Mouse (Mus musculus) cerebellum, postnatal 25 days (tissue): ENCODE measurements around the gene Gm813.
"Not testable (repeated sequence)": the region's sequence is repeated elsewhere in the genome, so short reads cannot be mapped to it uniquely, and the experiment has no call there.

Experiments
- DNase-seq, 2 experiments: peaks; one replicate each; pipeline ENCODE4 v3.0.0; 2021; ENCODE audit warnings: mixed read lengths in 2 of 2

Gm813 gene

GRCm38 (mm10) chr16:58616878-58617277 lies at the start of gene Gm813:
TSS of gene Gm813 (minus strand) at chr16:58616978.
- no peak for DNase-seq

DNA sequence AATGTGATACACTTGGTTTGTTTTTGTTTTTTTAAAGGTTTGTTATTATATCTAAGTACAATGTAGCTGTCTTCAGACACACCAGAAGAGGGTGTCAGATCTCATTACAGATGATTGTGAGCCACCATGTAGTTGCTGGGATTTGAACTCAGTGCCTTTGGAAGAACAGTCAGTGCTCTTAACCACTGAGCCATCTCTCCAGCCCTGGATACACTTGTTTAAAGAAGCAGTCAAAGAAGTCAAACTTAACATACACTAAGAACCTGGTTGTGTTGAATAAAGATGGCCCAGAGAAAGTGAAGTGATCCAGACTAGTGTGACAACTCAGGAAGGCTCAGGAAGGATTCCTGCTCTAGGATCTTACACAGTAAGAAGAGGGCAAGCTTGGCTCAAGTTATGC lies 48.4 kb upstream of the Gm813 start:
- DNase-seq, result not testable (repeated sequence)

- no peak for DNase-seq
Measured at GRCm38 (mm10) chr16:58663816-58664215, 47.0 kb upstream of the Gm813 start.

DNA sequence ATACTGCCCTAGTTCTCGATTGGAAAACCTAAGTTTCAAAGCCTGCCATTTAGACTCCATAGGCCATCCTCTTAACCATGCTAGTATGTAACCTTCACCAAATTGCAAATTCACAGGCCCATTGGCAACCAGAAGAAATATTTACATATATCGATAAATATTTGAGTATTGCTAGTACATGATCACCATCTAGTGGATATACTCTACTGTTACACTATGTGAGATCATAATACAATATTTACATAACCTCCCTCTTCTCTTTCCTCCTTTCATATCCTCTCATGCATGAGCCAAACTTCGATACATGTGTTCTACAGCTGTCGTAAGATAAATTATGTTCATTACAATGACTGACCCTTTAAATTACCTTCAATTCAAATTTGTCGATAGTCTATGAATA lies 46.2 kb upstream of the Gm813 start:
- no peak for DNase-seq

- no peak for DNase-seq
Measured at GRCm38 (mm10) chr16:58662287-58662791, 45.6 kb upstream of the Gm813 start.

DNA sequence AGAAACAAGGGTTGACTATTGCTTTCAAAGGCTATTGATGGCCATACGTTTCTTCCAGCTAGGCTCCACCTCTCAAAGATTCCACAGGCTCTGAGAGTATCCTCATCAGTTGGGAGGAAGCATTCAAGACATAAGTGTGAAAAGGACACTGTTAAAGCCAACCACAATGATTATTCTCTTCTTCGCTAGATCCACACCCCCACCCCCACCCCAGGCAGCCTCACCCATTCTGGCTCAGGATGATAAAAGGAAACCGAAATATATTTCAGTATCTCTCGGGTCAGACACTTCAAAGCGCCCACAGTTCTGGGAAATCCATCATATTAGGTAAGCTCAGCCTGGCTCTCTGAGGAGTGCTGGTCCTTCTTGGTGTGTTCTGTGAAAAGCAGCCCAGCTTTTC lies 45.0 kb upstream of the Gm813 start:
- DNase-seq, result no peak

GRCm38 (mm10) chr16:58658668-58659067 lies 41.9 kb upstream of the Gm813 start:
- DNase-seq, result no peak

GRCm38 (mm10) chr16:58656526-58656925 lies 39.7 kb upstream of the Gm813 start:
- no peak for DNase-seq

DNA sequence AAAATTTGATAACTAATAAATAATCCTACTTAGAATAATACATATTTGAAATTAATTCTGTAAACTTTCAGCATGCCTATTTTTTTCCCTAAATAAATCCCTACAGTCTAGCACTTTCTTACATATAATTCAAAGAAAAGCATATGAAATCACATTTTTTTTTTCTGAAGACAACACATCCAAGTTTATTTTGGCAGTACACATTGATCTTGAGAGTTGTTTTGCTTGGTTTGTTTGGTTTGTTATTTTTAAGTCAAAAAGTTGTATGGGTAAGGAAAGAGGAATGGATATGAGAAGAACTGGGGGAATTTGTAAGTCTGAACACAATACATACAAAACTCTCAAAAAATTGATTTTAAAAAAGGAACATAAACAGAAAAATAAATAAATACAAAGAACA lies 39.0 kb upstream of the Gm813 start:
- no peak for DNase-seq

DNA sequence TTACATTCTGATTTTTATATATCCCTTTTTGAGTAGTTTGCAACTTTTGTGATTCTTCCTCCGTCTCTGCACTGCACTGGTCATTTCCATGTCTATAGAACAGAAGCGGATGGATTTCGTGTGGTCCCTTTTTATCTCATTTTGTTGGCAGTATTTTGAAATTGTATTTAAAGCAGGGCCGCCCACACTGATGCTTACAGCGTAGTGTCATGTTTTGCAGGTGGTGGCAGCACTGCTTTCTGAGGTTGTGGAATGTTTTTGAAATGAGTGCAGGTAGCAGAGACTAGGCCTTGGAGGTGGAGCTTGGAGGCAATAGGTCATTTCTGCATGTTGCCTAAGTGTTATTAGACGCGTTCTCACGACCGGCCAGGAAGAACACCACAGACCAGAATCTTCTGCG lies 33.2 kb upstream of the Gm813 start:
- no peak for DNase-seq

DNA sequence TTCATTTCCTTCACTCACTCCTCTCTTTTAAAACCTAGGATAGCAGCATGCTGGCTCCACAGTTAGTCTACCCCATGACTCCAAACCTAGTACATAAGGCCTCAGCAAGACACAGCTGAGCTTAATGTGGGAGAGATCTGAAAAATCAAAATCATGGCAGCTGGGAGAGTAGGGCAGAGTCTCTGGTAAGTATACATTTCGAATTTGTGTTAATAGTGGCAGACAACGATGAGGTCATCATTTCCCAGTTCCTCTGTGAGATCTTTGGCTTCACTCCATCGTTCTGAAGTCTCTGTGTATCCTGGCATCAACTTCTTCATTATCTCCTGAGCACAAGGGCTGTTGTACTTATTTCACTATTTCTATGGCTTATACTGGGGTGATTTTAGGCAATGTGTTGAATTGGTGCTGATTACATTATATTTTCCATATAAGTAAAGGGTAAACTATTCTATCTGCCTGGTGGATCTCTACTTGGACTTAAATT lies 22.0 kb upstream of the Gm813 start, which contains the start of gene E330017A01Rik:
E330017A01Rik (minus strand) TSS at position 51 of the 487 bp plus-strand sequence.
- no peak for DNase-seq

- DNase-seq, result no peak
Measured at GRCm38 (mm10) chr16:58638016-58638415, 21.2 kb upstream of the Gm813 start.

GRCm38 (mm10) chr16:58637448-58637847 lies 20.7 kb upstream of the Gm813 start:
- no peak for DNase-seq

GRCm38 (mm10) chr16:58635866-58636265 lies 19.1 kb upstream of the Gm813 start:
- no peak for DNase-seq

DNA sequence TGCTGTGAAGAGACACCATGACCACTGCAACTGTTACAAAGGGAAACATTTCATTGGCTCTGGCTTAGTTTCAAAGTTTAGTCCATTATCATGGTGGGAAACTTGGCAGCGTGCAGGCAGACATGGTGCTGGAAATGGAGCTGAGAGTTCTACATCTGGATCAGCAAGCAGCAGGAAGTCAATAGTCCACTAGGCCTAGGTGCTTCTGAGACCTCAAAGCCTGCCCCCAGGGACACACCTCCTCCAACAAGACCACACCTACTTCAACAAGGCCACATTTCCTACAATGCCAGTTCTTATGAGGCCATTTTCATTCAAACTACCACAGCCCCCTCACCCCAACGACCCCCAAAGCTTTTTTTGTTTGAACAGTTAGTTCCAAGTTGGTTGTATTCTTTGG lies 13.0 kb upstream of the Gm813 start:
- no peak for DNase-seq

DNA sequence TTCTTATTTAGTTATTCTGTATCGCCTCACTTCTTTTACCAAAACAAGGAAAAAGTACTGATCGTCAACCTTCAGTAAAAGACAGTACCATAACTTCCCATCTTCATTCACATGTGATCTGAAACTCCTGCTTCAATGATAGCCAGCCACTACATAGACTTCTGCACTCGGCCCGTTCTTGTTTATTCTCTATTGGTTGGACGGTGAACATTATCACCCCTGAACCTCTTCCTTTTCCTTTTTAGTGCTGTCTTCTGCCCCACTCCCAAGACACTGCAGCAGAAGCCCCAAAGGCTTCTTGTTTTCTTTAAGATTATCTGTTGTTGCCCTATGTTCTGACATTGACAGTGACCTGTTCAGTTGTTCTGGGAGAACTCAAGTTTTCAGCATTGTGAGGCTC lies 12.2 kb upstream of the Gm813 start:
- DNase-seq, result no peak

GRCm38 (mm10) chr16:58628336-58628680 lies 11.5 kb upstream of the Gm813 start:
- no peak for DNase-seq

DNA sequence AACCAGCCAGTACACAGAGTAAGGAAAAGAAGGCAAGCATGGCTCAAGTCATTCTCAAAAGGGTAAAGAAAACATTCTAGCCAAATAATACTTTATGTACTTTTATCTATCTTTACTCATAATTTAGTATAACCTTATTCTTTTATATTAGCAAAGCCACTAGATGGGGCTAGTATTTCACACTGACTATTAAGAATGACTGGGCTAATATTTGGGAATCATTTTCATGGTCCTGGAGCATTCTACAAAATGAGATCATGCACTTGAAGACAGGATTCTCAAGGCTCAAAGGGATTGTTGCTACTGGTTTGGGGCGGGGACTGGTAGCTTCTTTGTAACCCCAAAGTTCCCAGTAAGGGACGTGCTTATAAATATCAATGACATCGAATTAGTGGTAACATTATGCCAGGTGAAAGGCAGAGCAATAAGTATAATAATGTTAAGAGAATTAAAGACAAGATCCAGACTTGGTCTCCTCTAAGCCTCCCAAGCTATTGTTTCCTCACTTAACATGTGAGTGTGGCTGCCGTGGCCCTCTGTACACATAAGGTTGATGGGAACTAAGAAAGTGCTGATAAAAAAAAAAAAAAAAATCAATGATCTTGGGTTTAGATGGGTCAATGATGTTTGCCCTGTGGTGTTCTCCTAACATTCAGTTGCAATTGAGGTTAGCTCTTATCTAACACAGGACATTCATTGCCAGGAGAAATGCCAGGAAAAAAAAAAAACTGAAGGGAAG lies 11.0 kb upstream of the Gm813 start:
- no peak for DNase-seq

GRCm38 (mm10) chr16:58623944-58624343 lies 7.2 kb upstream of the Gm813 start:
- DNase-seq, result peak in 1 of 2 experiments; percentile 42

DNA sequence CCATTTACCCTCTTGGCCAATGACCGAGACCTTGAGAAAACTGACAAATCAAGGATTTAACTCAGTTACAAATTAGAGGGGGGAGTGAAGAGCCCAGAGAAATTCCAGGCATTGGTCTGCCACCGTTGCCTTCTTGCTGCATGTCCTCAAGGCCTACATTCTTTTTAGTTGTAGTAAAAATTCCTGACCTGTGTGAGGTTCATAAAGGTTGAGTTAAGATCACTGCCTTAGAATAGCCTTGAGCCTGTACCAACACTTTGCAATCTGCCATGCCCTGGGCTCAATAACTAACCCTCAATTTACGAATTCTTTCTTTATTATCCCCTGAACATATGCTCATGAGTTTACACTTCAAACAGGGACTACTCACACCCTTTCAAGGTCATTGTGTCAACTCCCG lies 6.3 kb upstream of the Gm813 start:
- no peak for DNase-seq

DNA sequence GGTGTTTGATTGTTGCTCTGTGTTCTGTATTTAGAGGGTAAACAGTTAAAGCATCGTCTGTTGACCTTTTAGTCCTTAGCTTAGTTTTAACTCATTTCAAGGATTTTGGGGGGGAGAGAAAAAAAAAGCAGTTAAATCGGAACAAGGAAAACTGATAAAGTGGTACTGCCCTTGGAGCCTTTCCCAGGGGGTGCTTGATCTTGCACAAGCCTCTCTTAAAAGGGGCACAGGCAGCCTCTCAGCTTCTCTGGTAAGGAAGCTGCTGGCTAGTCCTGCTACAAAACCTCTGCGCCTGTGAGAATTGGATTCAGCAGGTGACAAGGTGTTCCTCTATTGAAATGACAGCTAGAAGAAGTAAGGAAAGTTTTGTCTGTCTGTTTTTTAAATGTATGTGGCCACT lies 5.6 kb upstream of the Gm813 start:
- no peak for DNase-seq

DNA sequence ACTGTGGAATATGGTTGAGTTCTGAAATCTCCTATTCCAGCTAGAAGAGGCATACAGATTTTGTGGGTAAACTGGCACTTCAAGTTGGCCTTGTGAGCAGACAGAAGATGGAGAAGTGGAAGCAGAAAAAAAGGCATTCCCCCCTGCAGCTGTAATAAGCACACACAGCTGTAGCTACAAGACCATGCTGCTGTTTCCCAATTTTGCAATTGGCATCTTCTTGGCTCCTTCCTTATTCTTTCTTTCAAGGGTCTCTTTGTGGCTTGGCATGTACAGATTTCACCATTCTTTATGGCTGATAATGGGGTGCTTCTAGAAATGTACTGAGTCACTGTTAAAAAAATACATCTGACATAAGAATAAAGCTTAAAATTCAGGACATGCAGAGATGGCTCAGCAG lies 568 bp upstream of the Gm813 start:
- no peak for DNase-seq

GRCm38 (mm10) chr16:58612969-58613368 lies 3.8 kb downstream of the Gm813 start:
- DNase-seq, result no peak

GRCm38 (mm10) chr16:58607101-58607500 lies 9.7 kb downstream of the Gm813 start:
- no peak for DNase-seq

DNA sequence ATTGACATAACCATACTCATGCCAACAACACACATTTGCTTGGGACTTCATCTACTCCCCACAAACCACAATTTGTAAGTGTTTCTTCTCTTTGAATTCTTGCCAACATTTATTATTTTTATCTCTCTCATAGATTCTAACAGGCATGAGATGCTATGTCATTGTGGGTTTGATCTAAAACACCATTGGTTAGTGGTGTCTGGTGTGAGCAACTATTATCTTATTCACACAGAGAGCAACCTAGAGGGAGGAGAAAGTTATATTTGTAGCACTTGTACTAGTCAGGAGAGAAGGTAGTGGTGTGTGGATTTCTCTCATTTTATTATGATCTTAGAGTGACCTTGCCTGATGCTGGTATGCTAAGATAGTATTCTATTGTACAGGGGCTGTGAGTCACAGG lies 12.1 kb downstream of the Gm813 start:
- no peak for DNase-seq
